Mouse (Mus musculus): ENCODE measurements around the gene Sap30l. TPM values are rescaled to one million over a fixed set of nuclear protein-coding genes. Genes with fewer than 3 reads are reported as not detected.

The Sap30l gene
- polyA plus RNA-seq, 1 experiment from 2014 or later = 7.5 TPM

DNA sequence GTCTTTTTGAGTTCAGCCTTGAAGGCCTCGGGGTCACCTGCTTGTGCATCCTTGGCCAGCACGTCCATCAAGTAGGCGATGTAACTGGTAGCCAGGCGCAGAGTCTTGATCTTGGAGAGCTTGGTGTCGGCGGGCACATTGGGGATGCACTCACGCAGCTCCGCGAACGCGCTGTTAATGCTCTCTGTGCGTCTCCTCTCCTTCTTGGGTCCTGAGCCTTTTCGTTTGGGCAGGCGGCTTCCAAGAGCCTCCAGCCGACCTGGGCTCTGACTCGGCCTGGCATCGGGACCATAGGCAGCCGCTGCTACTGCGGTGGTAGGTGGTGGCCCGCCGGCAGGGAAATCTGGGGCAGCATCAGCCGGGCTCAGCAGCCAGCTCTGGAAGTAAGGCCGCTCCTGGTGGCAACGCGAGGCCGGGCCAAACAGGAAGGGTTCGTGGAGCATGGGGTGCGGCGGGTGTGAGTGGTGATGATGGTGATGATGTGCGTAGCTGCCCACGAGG lies 29.9 kb downstream of the Sap30l start:
- Histone ChIP-seq H3K27ac (ENCODE audit: low read depth, low read length) (no peak overlapping the region), H3K4me3 (ENCODE audit: low read depth, low read length) (peak overlapping the region; percentile 11; the same call in 1 of the 2 replicates), H3K4me2 (no peak overlapping the region), H3K4me1 (replicated peaks; ENCODE audit: control insufficient read depth, insufficient read depth, low read length) (peaks cover 5% of the 10 kb centered on the region), H3K27me3 (replicated peaks; ENCODE audit: control insufficient read depth, insufficient read depth, low read length) (peaks cover 98% of the 10 kb centered on the region), H3K36me3 (ENCODE audit: control insufficient read depth, insufficient read depth, low read length) (no peaks in the 10 kb centered on the region), H3K9me3 (ENCODE audit: control insufficient read depth, low read length) (no peaks in the 10 kb centered on the region), H3K9ac (ENCODE audit: low read depth, low read length) (no peak overlapping the region)
- ATAC-seq (replicated peaks; ENCODE audit: low FRiP score) (no peak), DNase-seq (ENCODE audit: low spot score) (peak; percentile 45)
- 6% methylated on average over 31 of the region's 31 CpGs for WGBS

- Histone ChIP-seq H3K9ac (ENCODE audit: low read depth, low read length) (no peak overlapping the region), H3K36me3 (ENCODE audit: control insufficient read depth, insufficient read depth, low read length) (no peaks in the 10 kb centered on the region), H3K4me2 (no peak overlapping the region), H3K27ac (ENCODE audit: low read depth, low read length) (no peak overlapping the region), H3K4me3 (ENCODE audit: low read depth, low read length) (0 out of 2 replicates have a peak overlapping the region, but pooled peaks have one; percentile 11), H3K27me3 (replicated peaks; ENCODE audit: control insufficient read depth, insufficient read depth, low read length) (peaks cover 98% of the 10 kb centered on the region), H3K4me1 (replicated peaks; ENCODE audit: control insufficient read depth, insufficient read depth, low read length) (peaks cover 5% of the 10 kb centered on the region), H3K9me3 (ENCODE audit: control insufficient read depth, low read length) (no peaks in the 10 kb centered on the region)
- ATAC-seq (replicated peaks; ENCODE audit: low FRiP score) (no peak), DNase-seq (ENCODE audit: low spot score) (peak; percentile 51)
- WGBS = 9% methylated on average over 16 of the region's 16 CpGs
Observed at GRCm38 (mm10) chr11:57831861-57832260, 30.4 kb downstream of the Sap30l start.

DNA sequence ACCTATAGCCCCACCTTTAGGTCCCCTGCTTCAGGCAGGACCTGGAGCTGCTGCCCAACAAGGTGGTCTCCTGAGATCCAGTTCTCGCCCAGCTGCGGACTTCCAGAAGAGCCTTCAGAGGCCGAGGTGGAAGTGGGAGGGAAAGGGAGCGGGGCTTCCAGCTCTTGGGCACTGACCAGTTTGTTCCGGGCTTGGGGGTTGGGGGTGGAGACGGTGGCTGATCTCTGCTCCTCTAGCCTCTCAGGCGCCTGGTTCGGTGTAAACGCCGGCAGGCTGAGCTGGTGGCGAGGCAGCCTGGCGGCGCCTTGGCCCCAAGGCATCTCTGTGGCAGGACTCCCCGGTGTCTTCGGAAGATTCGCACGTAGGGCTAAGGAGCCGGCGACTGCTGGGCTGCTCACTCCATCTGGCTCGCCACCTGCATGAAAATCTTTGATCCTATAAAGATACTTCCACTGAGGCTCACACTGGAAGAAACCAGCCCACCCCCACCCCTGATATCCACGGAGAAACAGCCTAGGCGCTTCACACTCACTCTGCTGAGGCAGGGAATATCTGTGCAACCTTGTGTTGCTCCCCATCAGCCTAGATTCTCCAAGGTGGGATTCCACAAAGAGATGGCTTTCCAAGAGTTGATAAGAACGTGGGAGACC lies 31.2 kb downstream of the Sap30l start, which contains the start of gene Hand1:
Gene Hand1 (minus strand): TSS at position 267 of the 650 bp plus-strand sequence.
- Histone ChIP-seq H3K27me3 (replicated peaks; ENCODE audit: control insufficient read depth, insufficient read depth, low read length) (peaks cover 98% of the 10 kb centered on the region), H3K36me3 (ENCODE audit: control insufficient read depth, insufficient read depth, low read length) (no peaks in the 10 kb centered on the region), H3K4me2 (peak within 1 kb of the TSS; percentile 30), H3K4me1 (replicated peaks; ENCODE audit: control insufficient read depth, insufficient read depth, low read length) (peaks cover 3% of the 10 kb centered on the region), H3K9me3 (ENCODE audit: control insufficient read depth, low read length) (no peaks in the 10 kb centered on the region), H3K27ac (ENCODE audit: low read depth, low read length) (peak within 1 kb of the TSS; percentile 28; the same call in 1 of the 2 replicates), H3K9ac (ENCODE audit: low read depth, low read length) (no peak within 1 kb of the TSS), H3K4me3 (ENCODE audit: low read depth, low read length) (0 out of 2 replicates have a peak within 1 kb of the TSS, but pooled peaks have one; percentile 11)
- 0 out of 2 replicates have a peak, but pooled peaks have one; percentile 10 for ATAC-seq (replicated peaks; ENCODE audit: low FRiP score)
- no peak for DNase-seq (ENCODE audit: low spot score)
- WGBS = 6% methylated on average over 23 of the region's 23 CpGs

- H3K27ac ChIP-seq (ENCODE audit: low read depth, low read length) = no peak overlapping the region
- DNase-seq (ENCODE audit: low spot score) (no peak), ATAC-seq (replicated peaks; ENCODE audit: low FRiP score) (no peak)
- no peak overlapping the region for H3K9ac ChIP-seq (ENCODE audit: low read depth, low read length)
- H3K36me3 ChIP-seq (ENCODE audit: control insufficient read depth, insufficient read depth, low read length) = no peaks in the 10 kb centered on the region
- no peaks in the 10 kb centered on the region for H3K4me1 ChIP-seq (replicated peaks; ENCODE audit: control insufficient read depth, insufficient read depth, low read length)
- H3K4me2 ChIP-seq = peak overlapping the region; percentile 15; the same call in 1 of the 2 replicates
- no peaks in the 10 kb centered on the region for H3K9me3 ChIP-seq (ENCODE audit: control insufficient read depth, low read length)
- H3K4me3 ChIP-seq (ENCODE audit: low read depth, low read length) = no peak overlapping the region
- WGBS = 7% methylated on average over 30 of the region's 30 CpGs
- H3K27me3 ChIP-seq (replicated peaks; ENCODE audit: control insufficient read depth, insufficient read depth, low read length) = peaks cover 98% of the 10 kb centered on the region
Observed at GRCm38 (mm10) chr11:57833296-57833977, 32.0 kb downstream of the Sap30l start.

- H3K27ac ChIP-seq (ENCODE audit: low read depth, low read length) = no peak overlapping the region
- no peak overlapping the region for H3K4me3 ChIP-seq (ENCODE audit: low read depth, low read length)
- WGBS = 26% methylated on average over 6 of the region's 6 CpGs
- 0 out of 2 replicates have a peak overlapping the region, but pooled peaks have one; percentile 15 for H3K4me2 ChIP-seq
- DNase-seq (ENCODE audit: low spot score) (no peak), ATAC-seq (replicated peaks; ENCODE audit: low FRiP score) (no peak)
- no peaks in the 10 kb centered on the region for H3K9me3 ChIP-seq (ENCODE audit: control insufficient read depth, low read length)
- peaks cover 98% of the 10 kb centered on the region for H3K27me3 ChIP-seq (replicated peaks; ENCODE audit: control insufficient read depth, insufficient read depth, low read length)
- H3K4me1 ChIP-seq (replicated peaks; ENCODE audit: control insufficient read depth, insufficient read depth, low read length) = no peaks in the 10 kb centered on the region
- no peak overlapping the region for H3K9ac ChIP-seq (ENCODE audit: low read depth, low read length)
- no peaks in the 10 kb centered on the region for H3K36me3 ChIP-seq (ENCODE audit: control insufficient read depth, insufficient read depth, low read length)
Observed at GRCm38 (mm10) chr11:57834031-57834430, 32.6 kb downstream of the Sap30l start.

DNA sequence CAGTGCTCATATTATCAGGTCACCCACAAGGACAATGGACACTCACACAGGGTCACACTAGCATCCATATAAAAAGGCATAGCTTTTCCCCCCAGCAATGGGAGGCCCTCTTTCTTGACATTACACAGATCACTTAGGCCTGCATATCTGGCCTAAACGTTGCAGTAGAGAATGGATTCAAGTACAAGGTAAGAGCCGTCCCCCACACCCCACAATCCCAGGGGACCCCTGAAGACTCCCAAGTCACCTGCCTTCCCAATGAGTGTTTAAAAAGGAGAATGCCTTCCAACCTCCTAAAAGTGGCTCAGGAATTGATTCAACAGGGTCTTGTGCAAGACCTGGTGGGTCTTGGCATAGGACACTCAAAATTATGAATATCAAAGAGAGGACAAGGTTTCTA lies 33.9 kb downstream of the Sap30l start:
- Histone ChIP-seq H3K9ac (ENCODE audit: low read depth, low read length) (no peak overlapping the region), H3K4me2 (no peak overlapping the region), H3K4me3 (ENCODE audit: low read depth, low read length) (no peak overlapping the region), H3K9me3 (ENCODE audit: control insufficient read depth, low read length) (no peaks in the 10 kb centered on the region), H3K36me3 (ENCODE audit: control insufficient read depth, insufficient read depth, low read length) (no peaks in the 10 kb centered on the region), H3K27ac (ENCODE audit: low read depth, low read length) (no peak overlapping the region), H3K4me1 (replicated peaks; ENCODE audit: control insufficient read depth, insufficient read depth, low read length) (no peaks in the 10 kb centered on the region), H3K27me3 (replicated peaks; ENCODE audit: control insufficient read depth, insufficient read depth, low read length) (peaks cover 98% of the 10 kb centered on the region)
- DNase-seq (ENCODE audit: low spot score) = no peak
- 37% methylated on average over 2 of the region's 2 CpGs for WGBS
- no peak for ATAC-seq (replicated peaks; ENCODE audit: low FRiP score)

GRCm38 (mm10) chr11:57835931-57836330 lies 34.5 kb downstream of the Sap30l start:
- ATAC-seq (replicated peaks; ENCODE audit: low FRiP score) (no peak), DNase-seq (ENCODE audit: low spot score) (no peak)
- peaks cover 98% of the 10 kb centered on the region for H3K27me3 ChIP-seq (replicated peaks; ENCODE audit: control insufficient read depth, insufficient read depth, low read length)
- H3K27ac ChIP-seq (ENCODE audit: low read depth, low read length) = no peak overlapping the region
- H3K4me1 ChIP-seq (replicated peaks; ENCODE audit: control insufficient read depth, insufficient read depth, low read length) = no peaks in the 10 kb centered on the region
- WGBS = 30% methylated on average over 3 of the region's 3 CpGs
- no peaks in the 10 kb centered on the region for H3K36me3 ChIP-seq (ENCODE audit: control insufficient read depth, insufficient read depth, low read length)
- H3K9me3 ChIP-seq (ENCODE audit: control insufficient read depth, low read length) = no peaks in the 10 kb centered on the region
- no peak overlapping the region for H3K4me3 ChIP-seq (ENCODE audit: low read depth, low read length)
- H3K9ac ChIP-seq (ENCODE audit: low read depth, low read length) = no peak overlapping the region
- no peak overlapping the region for H3K4me2 ChIP-seq

- Histone ChIP-seq H3K9ac (ENCODE audit: low read depth, low read length) (no peak overlapping the region), H3K4me3 (ENCODE audit: low read depth, low read length) (no peak overlapping the region), H3K4me1 (replicated peaks; ENCODE audit: control insufficient read depth, insufficient read depth, low read length) (no peaks in the 10 kb centered on the region), H3K9me3 (ENCODE audit: control insufficient read depth, low read length) (no peaks in the 10 kb centered on the region), H3K27ac (ENCODE audit: low read depth, low read length) (no peak overlapping the region), H3K4me2 (no peak overlapping the region), H3K27me3 (replicated peaks; ENCODE audit: control insufficient read depth, insufficient read depth, low read length) (peaks cover 98% of the 10 kb centered on the region), H3K36me3 (ENCODE audit: control insufficient read depth, insufficient read depth, low read length) (no peaks in the 10 kb centered on the region)
- DNase-seq (ENCODE audit: low spot score) (no peak), ATAC-seq (replicated peaks; ENCODE audit: low FRiP score) (no peak)
- whole genome bisulfite sequencing = 11% methylated on average over 9 of the region's 9 CpGs
Observed at GRCm38 (mm10) chr11:57836401-57836800, 35.0 kb downstream of the Sap30l start.
